Mouse (Mus musculus) embryonic fibroblast, embryonic 13.5 days (primary cell): ENCODE data around the gene Aarsd1.
"Not testable (repeated sequence)": the region's sequence is repeated elsewhere in the genome, so short reads cannot be mapped to it uniquely, and the experiment has no call there.

Experiments
- CTCF ChIP-seq: IDR thresholded peaks from 2 replicates; pipeline ENCODE4 v1.5.1; 2011; ENCODE audit warnings: mild to moderate bottlenecking, control low read depth, low read length, moderate library complexity, borderline replicate concordance; ENCODE audit not compliant: insufficient read depth
- POLR2A ChIP-seq: IDR thresholded peaks from 2 replicates; pipeline ENCODE4 v1.6.1; 2011; ENCODE audit warnings: low read depth, mild to moderate bottlenecking, control low read depth, low read length, moderate library complexity

- not testable (repeated sequence) for TF ChIP-seq CTCF, POLR2A
Measured at GRCm38 (mm10) chr11:101466552-101466950, 49.1 kb upstream of the Aarsd1 start.
